Mouse (Mus musculus): ENCODE results near the gene Ddx27. TPM values are rescaled to one million over a fixed set of nuclear protein-coding genes. Genes with fewer than 3 reads are reported as not detected.

The Ddx27 gene
- total RNA-seq, 1 experiment: 132 TPM

DNA sequence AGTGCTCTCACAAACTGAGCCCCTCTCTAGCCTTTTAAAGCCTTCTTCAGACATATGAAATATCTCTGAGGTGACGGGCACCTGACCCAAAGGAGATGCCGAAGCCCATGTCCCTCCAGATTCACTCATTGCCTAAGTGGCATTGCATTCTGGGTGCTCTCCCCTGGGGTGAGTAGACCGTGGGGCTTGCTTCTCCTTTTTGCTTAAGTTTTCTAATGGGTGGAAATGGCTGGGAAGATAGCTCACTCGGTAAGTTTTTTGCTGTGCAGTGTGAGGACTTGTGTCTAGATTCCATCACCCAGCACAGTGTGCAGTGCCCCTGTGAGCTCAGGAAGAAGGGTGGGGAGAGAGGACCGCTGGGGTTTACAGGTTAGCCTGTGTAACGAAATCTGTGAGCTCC, 52.6 kb downstream of the Ddx27 start:
- TF ChIP-seq ZC3H11A (IDR thresholded peaks at IDR 0.05; ENCODE audit: borderline replicate concordance, low read depth, low read length) (no peak), ZNF384 (IDR thresholded peaks at IDR 0.05; ENCODE audit: low read depth, low read length) (no peak), HCFC1 (IDR thresholded peaks at IDR 0.05; ENCODE audit: borderline replicate concordance, insufficient read depth, low read length) (no peak)
- H3K4me1 ChIP-seq (ENCODE audit: control insufficient read depth in 2 of 2, insufficient read depth in 2 of 2, low read length in 2 of 2, poor library complexity in 1 of 2): no peaks in the 10 kb centered on the region; a peak in 1 of 4 replicates
- no peak overlapping the region for H3K27ac ChIP-seq (ENCODE audit: insufficient read depth, low read depth, low read length, poor library complexity, severe bottlenecking)
- H3K9me3 ChIP-seq (ENCODE audit: control insufficient read depth, insufficient read depth, low read depth, low read length): no peaks in the 10 kb centered on the region
- H3K36me3 ChIP-seq (ENCODE audit: control insufficient read depth, insufficient read depth, low read length, poor library complexity, severe bottlenecking): peaks cover 27% of the 10 kb centered on the region
- in situ Hi-C loops (cut with MboI; ENCODE audit: low sequenced_read_pairs in 2 of 2, unreplicated experiment in 2 of 2): no loop called here
- no peak overlapping the region for H3K4me3 ChIP-seq (ENCODE audit: insufficient read depth in 1 of 2, low read depth in 1 of 2, low read length in 2 of 2, poor library complexity in 1 of 2, severe bottlenecking in 1 of 2)
- H3K9ac ChIP-seq (ENCODE audit: insufficient read depth, low read depth, low read length, poor library complexity, severe bottlenecking): no peak overlapping the region
- DNase-seq (ENCODE audit: low read depth, low spot score): no peak

DNA sequence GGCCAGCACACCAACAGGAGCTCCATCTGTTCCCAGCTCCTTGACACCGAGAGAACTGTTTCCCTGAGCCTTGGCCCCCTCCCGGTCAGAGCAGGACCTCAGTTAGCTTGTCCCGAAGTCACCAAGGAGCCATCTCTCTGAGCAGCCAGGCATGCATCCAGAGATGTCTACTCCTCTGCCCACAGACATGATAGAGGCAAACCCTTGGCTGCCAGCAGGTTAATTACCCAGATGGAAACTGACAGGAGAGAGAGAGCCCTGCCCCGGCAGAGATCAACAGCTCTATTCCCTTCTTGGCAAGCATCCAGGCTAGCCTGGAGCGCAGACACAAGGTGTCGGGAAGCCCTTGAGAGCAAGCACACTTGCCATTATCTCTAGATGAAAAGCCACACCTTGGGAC, 55.3 kb downstream of the Ddx27 start:
- Histone ChIP-seq H3K4me1 (ENCODE audit: control insufficient read depth in 2 of 2, insufficient read depth in 2 of 2, low read length in 2 of 2, poor library complexity in 1 of 2) (peaks cover 2 to 9% of the 10 kb centered on the region in 2 experiments), H3K9ac (ENCODE audit: insufficient read depth, low read depth, low read length, poor library complexity, severe bottlenecking) (no peak overlapping the region), H3K9me3 (ENCODE audit: control insufficient read depth, insufficient read depth, low read depth, low read length) (no peaks in the 10 kb centered on the region), H3K4me3 (ENCODE audit: insufficient read depth in 1 of 2, low read depth in 1 of 2, low read length in 2 of 2, poor library complexity in 1 of 2, severe bottlenecking in 1 of 2) (no peak overlapping the region), H3K27ac (ENCODE audit: insufficient read depth, low read depth, low read length, poor library complexity, severe bottlenecking) (no peak overlapping the region), H3K36me3 (ENCODE audit: control insufficient read depth, insufficient read depth, low read length, poor library complexity, severe bottlenecking) (peaks cover 8% of the 10 kb centered on the region; the same call in 1 of the 2 replicates)
- in situ Hi-C loops (cut with MboI; ENCODE audit: low sequenced_read_pairs in 2 of 2, unreplicated experiment in 2 of 2): loop anchor here (10.0 kb wide), 2 partner anchors 134 to 144 kb away; no protein-coding TSS in a partner anchor
- no peak for DNase-seq (ENCODE audit: low read depth, low spot score)
- TF ChIP-seq CHD2 (IDR thresholded peaks at IDR 0.05; ENCODE audit: low read depth, low read length): no peak
- TF ChIP-seq HCFC1 (IDR thresholded peaks at IDR 0.05; ENCODE audit: borderline replicate concordance, insufficient read depth, low read length): no peak
- TF ChIP-seq MAFK (IDR thresholded peaks at IDR 0.05; ENCODE audit: insufficient read depth, low read depth, low read length): no peak
- no peak for TF ChIP-seq ZC3H11A (IDR thresholded peaks at IDR 0.05; ENCODE audit: borderline replicate concordance, low read depth, low read length)
- no peak for TF ChIP-seq ZNF384 (IDR thresholded peaks at IDR 0.05; ENCODE audit: low read depth, low read length)

DNA sequence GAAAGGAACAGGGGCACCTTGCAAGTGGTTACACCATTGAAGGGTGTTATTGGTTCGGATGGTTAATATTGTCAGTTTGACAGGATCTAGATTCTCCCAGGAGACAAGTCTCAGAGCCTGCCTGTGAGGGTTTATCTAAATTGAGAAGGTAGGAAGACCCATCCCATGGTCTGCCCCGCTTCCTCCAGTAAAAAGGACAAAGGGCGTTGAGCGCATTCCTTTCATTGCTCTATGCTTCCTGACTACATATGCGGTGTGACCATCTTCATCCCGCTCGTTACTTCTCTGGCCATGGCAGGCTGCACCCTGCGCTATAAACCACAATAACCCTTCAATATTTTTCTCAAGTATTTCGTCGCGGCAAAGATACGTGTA, 56.3 kb downstream of the Ddx27 start:
- in situ Hi-C loops (cut with MboI; ENCODE audit: low sequenced_read_pairs in 2 of 2, unreplicated experiment in 2 of 2): loop anchor here (10.0 kb wide), 2 partner anchors 134 to 144 kb away; no protein-coding TSS in a partner anchor
- Histone ChIP-seq H3K4me1 (ENCODE audit: control insufficient read depth in 2 of 2, insufficient read depth in 2 of 2, low read length in 2 of 2, poor library complexity in 1 of 2) (peaks cover 2 to 9% of the 10 kb centered on the region in 2 experiments), H3K4me3 (ENCODE audit: insufficient read depth in 1 of 2, low read depth in 1 of 2, low read length in 2 of 2, poor library complexity in 1 of 2, severe bottlenecking in 1 of 2) (peak overlapping the region; percentile 66 to 75), H3K27ac (ENCODE audit: insufficient read depth, low read depth, low read length, poor library complexity, severe bottlenecking) (peak overlapping the region; percentile 98), H3K36me3 (ENCODE audit: control insufficient read depth, insufficient read depth, low read length, poor library complexity, severe bottlenecking) (no peaks in the 10 kb centered on the region), H3K9ac (ENCODE audit: insufficient read depth, low read depth, low read length, poor library complexity, severe bottlenecking) (peak overlapping the region; percentile 70), H3K9me3 (ENCODE audit: control insufficient read depth, insufficient read depth, low read depth, low read length) (no peaks in the 10 kb centered on the region)
- TF ChIP-seq ZNF384 (IDR thresholded peaks at IDR 0.05; ENCODE audit: low read depth, low read length) (no peak), ZC3H11A (IDR thresholded peaks at IDR 0.05; ENCODE audit: borderline replicate concordance, low read depth, low read length) (no peak), HCFC1 (IDR thresholded peaks at IDR 0.05; ENCODE audit: borderline replicate concordance, insufficient read depth, low read length) (no peak), MAFK (IDR thresholded peaks at IDR 0.05; ENCODE audit: insufficient read depth, low read depth, low read length) (no peak), CHD2 (IDR thresholded peaks at IDR 0.05; ENCODE audit: low read depth, low read length) (no peak)
- DNase-seq (ENCODE audit: low read depth, low spot score): no peak

DNA sequence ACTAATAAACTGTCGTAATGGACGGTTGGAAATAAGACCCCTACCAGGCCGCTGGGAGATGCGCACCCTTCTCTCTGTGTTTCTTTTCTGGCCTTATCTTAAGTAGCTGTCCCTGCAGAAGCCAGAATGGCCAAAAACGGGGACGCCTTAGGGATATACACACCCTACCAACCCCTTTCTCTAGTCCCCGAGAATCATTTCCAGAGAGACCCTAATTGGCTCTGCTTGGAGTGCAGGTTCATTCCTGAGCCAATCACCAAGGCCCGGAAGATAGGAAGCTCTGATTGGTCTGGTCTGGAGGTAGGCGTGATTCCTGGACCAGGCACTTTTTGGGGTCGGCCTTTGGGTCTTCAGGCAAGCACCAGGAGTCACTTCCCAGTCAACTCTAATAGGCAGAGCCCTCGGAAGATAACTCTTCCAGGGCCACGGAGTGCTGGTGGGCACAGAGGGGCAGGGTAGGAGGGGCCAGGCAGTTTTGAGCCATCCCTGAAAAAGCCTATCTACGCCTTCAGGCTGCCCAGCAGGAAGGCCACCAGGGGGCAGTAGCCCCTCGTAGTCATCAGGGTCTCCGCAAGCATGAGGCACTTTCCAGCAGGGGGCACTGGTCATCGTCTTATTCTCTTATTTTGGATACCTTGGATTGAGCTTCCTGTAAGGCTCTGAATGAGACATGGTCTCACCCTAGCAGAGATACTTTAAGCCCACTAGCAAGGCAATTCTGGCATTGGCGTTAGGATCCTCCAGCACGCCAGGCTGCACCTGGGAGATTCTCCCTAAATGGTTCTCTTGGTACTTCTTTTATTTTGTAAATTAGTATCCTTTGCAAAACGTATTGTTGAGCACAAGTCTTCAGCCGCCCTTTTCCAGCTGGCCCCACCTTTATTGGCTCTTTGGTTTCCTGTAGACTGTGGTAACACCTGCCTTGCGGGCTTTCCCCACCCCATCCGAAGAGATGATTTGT, 56.9 kb downstream of the Ddx27 start:
- peak; percentile 98 for DNase-seq (ENCODE audit: low read depth, low spot score)
- Histone ChIP-seq H3K9me3 (ENCODE audit: control insufficient read depth, insufficient read depth, low read depth, low read length) (no peaks in the 10 kb centered on the region), H3K4me1 (ENCODE audit: control insufficient read depth in 2 of 2, insufficient read depth in 2 of 2, low read length in 2 of 2, poor library complexity in 1 of 2) (peaks cover 2 to 9% of the 10 kb centered on the region in 2 experiments), H3K36me3 (ENCODE audit: control insufficient read depth, insufficient read depth, low read length, poor library complexity, severe bottlenecking) (no peaks in the 10 kb centered on the region), H3K27ac (ENCODE audit: insufficient read depth, low read depth, low read length, poor library complexity, severe bottlenecking) (peak overlapping the region; percentile 98), H3K9ac (ENCODE audit: insufficient read depth, low read depth, low read length, poor library complexity, severe bottlenecking) (peak overlapping the region; percentile 82), H3K4me3 (ENCODE audit: insufficient read depth in 1 of 2, low read depth in 1 of 2, low read length in 2 of 2, poor library complexity in 1 of 2, severe bottlenecking in 1 of 2) (peak overlapping the region; percentile 66 to 75)
- in situ Hi-C loops (cut with MboI; ENCODE audit: low sequenced_read_pairs in 2 of 2, unreplicated experiment in 2 of 2): loop anchor here (10.0 kb wide), 2 partner anchors 133 to 143 kb away; no protein-coding TSS in a partner anchor
- TF ChIP-seq HCFC1 (IDR thresholded peaks at IDR 0.05; ENCODE audit: borderline replicate concordance, insufficient read depth, low read length) (peak; percentile 57; the same call in 1 of the 2 replicates), MAFK (IDR thresholded peaks at IDR 0.05; ENCODE audit: insufficient read depth, low read depth, low read length) (0 out of 2 replicates have a peak, but pooled peaks have one; percentile 3), CHD2 (IDR thresholded peaks at IDR 0.05; ENCODE audit: low read depth, low read length) (peak; percentile 76; the same call in 1 of the 2 replicates), ZNF384 (IDR thresholded peaks at IDR 0.05; ENCODE audit: low read depth, low read length) (no peak), ZC3H11A (IDR thresholded peaks at IDR 0.05; ENCODE audit: borderline replicate concordance, low read depth, low read length) (peak; percentile 81)

Measured in ES-E14 (cell line).